Mouse (Mus musculus) telencephalon, adult 2 months (tissue): ENCODE results near the gene Ice2.

ENCODE experiments used
- DNase-seq: peaks from one replicate; pipeline ENCODE4 v3.0.0-alpha.2; 2011; ENCODE audit warnings: low read depth, low spot score

Gene Ice2

GRCm38 (mm10) chr9:69397760-69398452, at the start of gene Ice2:
TSS of gene Ice2 (plus strand) at chr9:69397906.
- peak; percentile 62 for DNase-seq

- DNase-seq, result no peak
Observed at GRCm38 (mm10) chr9:69349537-69349936, 48.2 kb upstream of the Ice2 start.

- no peak for DNase-seq
Observed at GRCm38 (mm10) chr9:69354228-69354627, 43.5 kb upstream of the Ice2 start.

- DNase-seq, result no peak
Observed at GRCm38 (mm10) chr9:69357834-69358233, 39.9 kb upstream of the Ice2 start.

GRCm38 (mm10) chr9:69358797-69359196, 38.9 kb upstream of the Ice2 start:
- no peak for DNase-seq

- DNase-seq, result no peak
Observed at GRCm38 (mm10) chr9:69361951-69362445, 35.7 kb upstream of the Ice2 start.

- DNase-seq, result no peak
Observed at GRCm38 (mm10) chr9:69362766-69363165, 34.9 kb upstream of the Ice2 start.

GRCm38 (mm10) chr9:69364117-69364516, 33.6 kb upstream of the Ice2 start:
- DNase-seq, result no peak

- no peak for DNase-seq
Observed at GRCm38 (mm10) chr9:69367055-69367454, 30.7 kb upstream of the Ice2 start.

- no peak for DNase-seq
Observed at GRCm38 (mm10) chr9:69368071-69368470, 29.6 kb upstream of the Ice2 start.

- no peak for DNase-seq
Observed at GRCm38 (mm10) chr9:69371046-69371724, 26.5 kb upstream of the Ice2 start.

- peak; percentile 60 for DNase-seq
Observed at GRCm38 (mm10) chr9:69372871-69373270, 24.8 kb upstream of the Ice2 start.

GRCm38 (mm10) chr9:69376982-69377653, 20.6 kb upstream of the Ice2 start:
- no peak for DNase-seq

- DNase-seq, result no peak
Observed at GRCm38 (mm10) chr9:69377654-69378045, 20.1 kb upstream of the Ice2 start.

- no peak for DNase-seq
Observed at GRCm38 (mm10) chr9:69380546-69380945, 17.2 kb upstream of the Ice2 start.

GRCm38 (mm10) chr9:69381741-69382140, 16.0 kb upstream of the Ice2 start:
- no peak for DNase-seq

- DNase-seq, result no peak
Observed at GRCm38 (mm10) chr9:69384475-69384874, 13.2 kb upstream of the Ice2 start.

- DNase-seq, result no peak
Observed at GRCm38 (mm10) chr9:69384905-69385304, 12.8 kb upstream of the Ice2 start.

GRCm38 (mm10) chr9:69387296-69387695, 10.4 kb upstream of the Ice2 start:
- no peak for DNase-seq

GRCm38 (mm10) chr9:69390631-69391030, 7.1 kb upstream of the Ice2 start:
- DNase-seq, result no peak

- DNase-seq, result no peak
Observed at GRCm38 (mm10) chr9:69394234-69394633, 3.5 kb upstream of the Ice2 start.

- no peak for DNase-seq
Observed at GRCm38 (mm10) chr9:69397432-69397759, 310 bp upstream of the Ice2 start.

- no peak for DNase-seq
Observed at GRCm38 (mm10) chr9:69398453-69398850, 746 bp downstream of the Ice2 start.
